Mouse (Mus musculus): ENCODE results near the gene Ptprc. TPM values are rescaled to one million over a fixed set of nuclear protein-coding genes. Genes with fewer than 3 reads are reported as not detected.

Gene Ptprc
- polyA plus RNA-seq, 1 experiment from 2014 or later, result 0.74 TPM

- 16% methylated on average over 8 of the region's 8 CpGs for WGBS
- H3K4me1 ChIP-seq (ENCODE audit: control insufficient read depth, insufficient read depth, low read length), result 0 out of 2 replicates have a peak, but pooled peaks cover 2% of the 10 kb centered on the region
- peak; percentile 19 for DNase-seq (ENCODE audit: low spot score)
- no peak overlapping the region for H3K9ac ChIP-seq (ENCODE audit: low read length)
- no peaks in the 10 kb centered on the region for H3K27me3 ChIP-seq (replicated peaks; ENCODE audit: control insufficient read depth, insufficient read depth, low read length)
- H3K36me3 ChIP-seq (ENCODE audit: control insufficient read depth, insufficient read depth, low read length), result no peaks in the 10 kb centered on the region
- no peak overlapping the region for H3K27ac ChIP-seq (ENCODE audit: low read depth, low read length)
- H3K4me2 ChIP-seq (ENCODE audit: low read length), result no peak overlapping the region
- no peak overlapping the region for H3K4me3 ChIP-seq (ENCODE audit: low read depth, low read length)
- H3K9me3 ChIP-seq (replicated peaks; ENCODE audit: control insufficient read depth, low read length), result no peaks in the 10 kb centered on the region
- no peak for ATAC-seq
Observed at GRCm38 (mm10) chr1:138126843-138127242, 48.7 kb downstream of the Ptprc start.

- ATAC-seq, result no peak
- H3K4me2 ChIP-seq (ENCODE audit: low read length), result no peak overlapping the region
- no peak overlapping the region for H3K27ac ChIP-seq (ENCODE audit: low read depth, low read length)
- DNase-seq (ENCODE audit: low spot score), result no peak
- no peaks in the 10 kb centered on the region for H3K4me1 ChIP-seq (ENCODE audit: control insufficient read depth, insufficient read depth, low read length)
- H3K27me3 ChIP-seq (replicated peaks; ENCODE audit: control insufficient read depth, insufficient read depth, low read length), result no peaks in the 10 kb centered on the region
- H3K9ac ChIP-seq (ENCODE audit: low read length), result no peak overlapping the region
- H3K4me3 ChIP-seq (ENCODE audit: low read depth, low read length), result no peak overlapping the region
- H3K36me3 ChIP-seq (ENCODE audit: control insufficient read depth, insufficient read depth, low read length), result no peaks in the 10 kb centered on the region
- 88% methylated on average over 1 of the region's 1 CpGs for WGBS
- no peaks in the 10 kb centered on the region for H3K9me3 ChIP-seq (replicated peaks; ENCODE audit: control insufficient read depth, low read length)
Observed at GRCm38 (mm10) chr1:138125281-138125680, 50.2 kb downstream of the Ptprc start.

DNA sequence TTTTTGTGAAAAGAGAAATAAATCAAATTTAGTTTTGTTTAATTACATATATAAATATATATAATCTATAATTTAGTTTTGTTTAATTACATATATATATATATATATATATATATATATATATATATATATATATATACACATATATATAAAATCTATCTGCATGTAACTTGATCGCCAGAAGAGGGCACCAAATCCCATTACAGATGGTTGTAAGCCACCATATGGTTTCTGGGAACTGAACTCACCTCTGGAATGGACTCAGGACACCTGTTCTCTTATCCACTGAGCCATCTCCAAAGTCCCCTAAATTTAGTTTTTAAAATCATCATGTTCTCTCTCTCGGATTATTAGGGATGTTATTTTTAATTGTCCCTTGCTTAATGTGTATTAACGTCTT lies 51.6 kb downstream of the Ptprc start:
- H3K4me1 ChIP-seq (ENCODE audit: control insufficient read depth, insufficient read depth, low read length), result no peaks in the 10 kb centered on the region
- WGBS, result 38% methylated on average over 3 of the region's 3 CpGs
- no peaks in the 10 kb centered on the region for H3K27me3 ChIP-seq (replicated peaks; ENCODE audit: control insufficient read depth, insufficient read depth, low read length)
- no peak overlapping the region for H3K4me2 ChIP-seq (ENCODE audit: low read length)
- H3K9ac ChIP-seq (ENCODE audit: low read length), result no peak overlapping the region
- DNase-seq (ENCODE audit: low spot score) (peak; percentile 22), ATAC-seq (no peak)
- H3K36me3 ChIP-seq (ENCODE audit: control insufficient read depth, insufficient read depth, low read length), result no peaks in the 10 kb centered on the region
- no peaks in the 10 kb centered on the region for H3K9me3 ChIP-seq (replicated peaks; ENCODE audit: control insufficient read depth, low read length)
- H3K4me3 ChIP-seq (ENCODE audit: low read depth, low read length), result no peak overlapping the region
- H3K27ac ChIP-seq (ENCODE audit: low read depth, low read length), result no peak overlapping the region

GRCm38 (mm10) chr1:138119895-138120294 lies 55.6 kb downstream of the Ptprc start:
- no peaks in the 10 kb centered on the region for H3K4me1 ChIP-seq (ENCODE audit: control insufficient read depth, insufficient read depth, low read length)
- no peak overlapping the region for H3K4me2 ChIP-seq (ENCODE audit: low read length)
- H3K36me3 ChIP-seq (ENCODE audit: control insufficient read depth, insufficient read depth, low read length), result no peaks in the 10 kb centered on the region
- H3K4me3 ChIP-seq (ENCODE audit: low read depth, low read length), result no peak overlapping the region
- ATAC-seq (no peak), DNase-seq (ENCODE audit: low spot score) (no peak)
- WGBS, result 62% methylated on average over 12 of the region's 12 CpGs
- no peak overlapping the region for H3K27ac ChIP-seq (ENCODE audit: low read depth, low read length)
- no peaks in the 10 kb centered on the region for H3K27me3 ChIP-seq (replicated peaks; ENCODE audit: control insufficient read depth, insufficient read depth, low read length)
- H3K9me3 ChIP-seq (replicated peaks; ENCODE audit: control insufficient read depth, low read length), result no peaks in the 10 kb centered on the region
- H3K9ac ChIP-seq (ENCODE audit: low read length), result no peak overlapping the region

GRCm38 (mm10) chr1:138093219-138093618 lies 82.3 kb downstream of the Ptprc start:
- Histone ChIP-seq H3K36me3 (ENCODE audit: control insufficient read depth, insufficient read depth, low read length) (no peaks in the 10 kb centered on the region), H3K9me3 (replicated peaks; ENCODE audit: control insufficient read depth, low read length) (no peaks in the 10 kb centered on the region), H3K4me1 (ENCODE audit: control insufficient read depth, insufficient read depth, low read length) (no peaks in the 10 kb centered on the region), H3K27ac (ENCODE audit: low read depth, low read length) (no peak overlapping the region), H3K4me3 (ENCODE audit: low read depth, low read length) (no peak overlapping the region), H3K9ac (ENCODE audit: low read length) (no peak overlapping the region), H3K4me2 (ENCODE audit: low read length) (no peak overlapping the region), H3K27me3 (replicated peaks; ENCODE audit: control insufficient read depth, insufficient read depth, low read length) (no peaks in the 10 kb centered on the region)
- peak; percentile 2 for DNase-seq (ENCODE audit: low spot score)
- ATAC-seq, result no peak
- WGBS, result 59% methylated on average over 1 of the region's 1 CpGs

GRCm38 (mm10) chr1:138085810-138086209 lies 89.7 kb downstream of the Ptprc start:
- Histone ChIP-seq H3K4me2 (ENCODE audit: low read length) (no peak overlapping the region), H3K4me3 (ENCODE audit: low read depth, low read length) (no peak overlapping the region), H3K27me3 (replicated peaks; ENCODE audit: control insufficient read depth, insufficient read depth, low read length) (no peaks in the 10 kb centered on the region), H3K36me3 (ENCODE audit: control insufficient read depth, insufficient read depth, low read length) (no peaks in the 10 kb centered on the region), H3K9ac (ENCODE audit: low read length) (no peak overlapping the region), H3K9me3 (replicated peaks; ENCODE audit: control insufficient read depth, low read length) (no peaks in the 10 kb centered on the region), H3K27ac (ENCODE audit: low read depth, low read length) (no peak overlapping the region), H3K4me1 (ENCODE audit: control insufficient read depth, insufficient read depth, low read length) (no peaks in the 10 kb centered on the region)
- peak; percentile 75 for ATAC-seq
- 8% methylated on average over 1 of the region's 1 CpGs for WGBS
- peak; percentile 72 for DNase-seq (ENCODE audit: low spot score)

- Histone ChIP-seq H3K36me3 (ENCODE audit: control insufficient read depth, insufficient read depth, low read length) (no peaks in the 10 kb centered on the region), H3K4me1 (ENCODE audit: control insufficient read depth, insufficient read depth, low read length) (no peaks in the 10 kb centered on the region), H3K27me3 (replicated peaks; ENCODE audit: control insufficient read depth, insufficient read depth, low read length) (no peaks in the 10 kb centered on the region), H3K27ac (ENCODE audit: low read depth, low read length) (no peak overlapping the region), H3K9me3 (replicated peaks; ENCODE audit: control insufficient read depth, low read length) (no peaks in the 10 kb centered on the region), H3K4me3 (ENCODE audit: low read depth, low read length) (no peak overlapping the region), H3K4me2 (ENCODE audit: low read length) (no peak overlapping the region), H3K9ac (ENCODE audit: low read length) (no peak overlapping the region)
- ATAC-seq, result no peak
- DNase-seq (ENCODE audit: low spot score), result no peak
Observed at GRCm38 (mm10) chr1:138083707-138084106, 91.8 kb downstream of the Ptprc start.

DNA sequence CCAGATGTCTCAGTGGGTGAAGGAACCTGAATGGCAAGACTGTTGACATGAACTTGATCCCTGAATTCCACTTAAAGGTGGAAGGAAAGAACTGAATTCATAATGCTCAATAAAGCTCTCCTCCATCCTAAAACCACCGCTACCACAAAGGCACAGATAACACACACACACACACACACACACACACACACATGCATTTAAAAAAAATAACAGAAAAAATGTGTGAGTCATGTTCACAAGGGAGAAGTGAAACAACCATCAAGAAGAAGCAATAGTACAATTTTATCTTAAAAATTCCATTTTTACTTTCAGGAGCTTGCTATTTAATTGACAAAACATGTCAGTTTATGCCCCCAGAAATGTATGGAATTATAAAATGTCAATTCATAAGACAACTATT lies 95.2 kb downstream of the Ptprc start:
- Histone ChIP-seq H3K9me3 (replicated peaks; ENCODE audit: control insufficient read depth, low read length) (no peaks in the 10 kb centered on the region), H3K27ac (ENCODE audit: low read depth, low read length) (no peak overlapping the region), H3K4me1 (ENCODE audit: control insufficient read depth, insufficient read depth, low read length) (no peaks in the 10 kb centered on the region), H3K9ac (ENCODE audit: low read length) (no peak overlapping the region), H3K4me3 (ENCODE audit: low read depth, low read length) (no peak overlapping the region), H3K4me2 (ENCODE audit: low read length) (no peak overlapping the region), H3K27me3 (replicated peaks; ENCODE audit: control insufficient read depth, insufficient read depth, low read length) (no peaks in the 10 kb centered on the region), H3K36me3 (ENCODE audit: control insufficient read depth, insufficient read depth, low read length) (no peaks in the 10 kb centered on the region)
- WGBS, result 100% methylated on average over 1 of the region's 1 CpGs
- ATAC-seq (no peak), DNase-seq (ENCODE audit: low spot score) (no peak)

DNA sequence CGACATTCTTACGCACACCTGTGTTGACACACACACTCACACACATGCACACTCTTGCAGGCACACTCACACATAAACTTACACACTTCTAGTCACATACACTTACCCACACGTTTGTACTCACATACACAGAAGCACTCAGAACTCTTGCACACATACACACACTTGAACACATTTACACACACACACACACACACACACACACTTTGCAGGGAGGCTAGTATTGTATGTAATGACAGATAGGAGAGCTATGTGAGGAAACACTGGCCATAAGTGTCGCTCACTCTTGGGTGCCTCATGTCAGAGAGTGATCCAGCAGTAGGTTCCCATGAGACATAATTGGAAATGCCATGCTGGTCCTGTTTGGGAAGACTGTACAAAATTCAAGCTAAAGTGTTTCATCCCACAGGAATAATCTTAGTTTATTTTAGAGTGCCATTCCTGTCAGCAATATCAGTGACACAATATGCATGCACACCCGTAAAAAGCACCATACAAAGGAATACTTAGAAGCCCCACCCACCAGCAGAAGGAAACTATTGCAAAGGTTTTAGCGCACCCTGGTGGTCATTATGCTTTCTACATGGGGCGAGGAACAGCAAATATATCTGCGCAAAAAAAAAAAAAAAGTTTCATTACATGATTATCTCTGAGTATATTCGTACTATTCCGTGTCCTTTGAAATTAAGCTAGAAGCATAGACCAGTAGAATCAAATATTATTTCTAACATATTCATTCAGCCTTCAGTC lies 131.1 kb downstream of the Ptprc start:
- H3K27me3 ChIP-seq (replicated peaks; ENCODE audit: control insufficient read depth, insufficient read depth, low read length), result no peaks in the 10 kb centered on the region
- no peaks in the 10 kb centered on the region for H3K9me3 ChIP-seq (replicated peaks; ENCODE audit: control insufficient read depth, low read length)
- H3K4me1 ChIP-seq (ENCODE audit: control insufficient read depth, insufficient read depth, low read length), result peaks cover 3% of the 10 kb centered on the region; the same call in 1 of the 2 replicates
- H3K36me3 ChIP-seq (ENCODE audit: control insufficient read depth, insufficient read depth, low read length), result no peaks in the 10 kb centered on the region
- H3K4me3 ChIP-seq (ENCODE audit: low read depth, low read length), result no peak overlapping the region
- WGBS, result 40% methylated on average over 10 of the region's 10 CpGs
- ATAC-seq, result peak; percentile 90
- peak; percentile 96 for DNase-seq (ENCODE audit: low spot score)
- no peak overlapping the region for H3K27ac ChIP-seq (ENCODE audit: low read depth, low read length)
- H3K9ac ChIP-seq (ENCODE audit: low read length), result no peak overlapping the region
- no peak overlapping the region for H3K4me2 ChIP-seq (ENCODE audit: low read length)
